Mouse (Mus musculus) limb, embryonic 10.5 days (tissue): ENCODE results near the gene Atp1b1. TPM values are rescaled to one million over a fixed set of nuclear protein-coding genes. Genes with fewer than 3 reads are reported as not detected.

ENCODE experiments used
- DNase-seq: peaks from one replicate; pipeline ENCODE4 v3.0.0-alpha.2; 2017; ENCODE audit warnings: low spot score
- H3K27ac ChIP-seq: fragments of 300-500 bp; sonication (generic); 2 replicates; pipeline ENCODE4 v1.5.1; 2016; ENCODE audit warnings: mild to moderate bottlenecking
- H3K27me3 ChIP-seq: fragments of 300-500 bp; sonication (generic); 2 replicates; pipeline ENCODE4 v1.6.1; 2016; ENCODE audit warnings: low read depth, mild to moderate bottlenecking; ENCODE audit not compliant: poor library complexity, severe bottlenecking
- H3K36me3 ChIP-seq: fragments of 300-500 bp; sonication (generic); 2 replicates; pipeline ENCODE4 v1.6.1; 2016; ENCODE audit warnings: mild to moderate bottlenecking, moderate library complexity
- H3K4me1 ChIP-seq: fragments of 300-500 bp; sonication (generic); 2 replicates; pipeline ENCODE4 v1.6.1; 2016
- H3K4me3 ChIP-seq: fragments of 300-500 bp; sonication (generic); 2 replicates; pipeline ENCODE4 v1.5.1; 2016; ENCODE audit warnings: mild to moderate bottlenecking, moderate library complexity
- H3K9me3 ChIP-seq: fragments of 300-500 bp; sonication (generic); replicated peaks from 2 replicates; pipeline ENCODE4 v1.6.1; 2016; ENCODE audit warnings: mild to moderate bottlenecking
- WGBS: fragments of 180-500 bp; shearing (Covaris S2); methylation state at CpG from one replicate; pipeline ENCODE4 v1.1.7; 2016; 5-methylcytosine and 5-hydroxymethylcytosine counted together
- polyA plus RNA-seq: library from polyadenylated mRNA; unstranded; fragments of >200 nt; fragmentation: Nextera tagmentation; extraction: Ambion mirVana; gene quantifications from 2 replicates; pipeline ENCODE4 v1.2.1, GENCODE M21; 2016

Atp1b1 gene
- polyA plus RNA-seq, 1 experiment from 2014 or later: 1.7 TPM

DNA sequence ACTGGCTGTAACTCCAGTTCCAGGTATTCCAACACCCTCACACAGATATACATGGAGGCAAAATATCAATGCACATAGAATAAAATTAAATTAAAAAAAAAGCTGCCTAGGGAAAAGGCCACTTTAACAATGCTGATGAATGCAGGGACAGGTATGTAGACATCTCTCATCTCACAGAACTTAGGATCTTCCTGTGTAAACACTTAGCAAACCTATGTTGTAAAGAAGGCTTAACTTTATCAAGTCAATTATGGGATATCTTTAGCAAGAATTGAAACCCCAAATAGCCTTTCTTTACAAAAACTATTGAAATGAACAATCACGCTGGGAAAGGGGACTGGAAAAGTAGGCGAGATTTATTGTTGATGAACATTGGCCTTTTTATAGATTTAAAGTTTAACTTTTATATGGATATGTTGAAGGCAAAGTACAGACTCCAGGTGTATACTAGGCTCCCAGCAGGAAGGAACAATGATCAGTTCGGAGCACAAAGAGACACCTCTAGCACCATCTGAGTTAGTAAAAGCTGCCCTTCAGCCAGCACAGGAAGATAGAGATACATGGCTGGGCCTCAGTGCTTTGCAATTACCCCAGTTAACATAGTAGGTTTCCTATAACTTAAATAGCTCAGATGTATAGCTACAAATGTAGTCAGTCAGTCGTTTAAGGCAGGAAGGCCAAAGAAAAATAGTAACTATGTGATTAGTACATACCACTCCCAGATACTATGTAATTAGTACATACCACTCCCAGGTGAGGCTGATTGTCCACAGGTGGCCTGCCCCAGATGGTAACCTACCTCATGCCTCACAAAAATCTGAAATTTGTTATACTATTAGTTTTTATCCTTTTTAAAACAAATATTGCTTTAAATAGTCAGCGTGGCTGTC lies 22.8 kb upstream of the Atp1b1 start:
- Histone ChIP-seq H3K9me3 (no peaks in the 10 kb centered on the region), H3K27ac (no peak overlapping the region), H3K4me3 (no peak overlapping the region), H3K4me1 (no peaks in the 10 kb centered on the region), H3K27me3 (no peaks in the 10 kb centered on the region), H3K36me3 (no peaks in the 10 kb centered on the region)
- 87% methylated on average over 5 of the region's 5 CpGs for WGBS
- DNase-seq: no peak

DNA sequence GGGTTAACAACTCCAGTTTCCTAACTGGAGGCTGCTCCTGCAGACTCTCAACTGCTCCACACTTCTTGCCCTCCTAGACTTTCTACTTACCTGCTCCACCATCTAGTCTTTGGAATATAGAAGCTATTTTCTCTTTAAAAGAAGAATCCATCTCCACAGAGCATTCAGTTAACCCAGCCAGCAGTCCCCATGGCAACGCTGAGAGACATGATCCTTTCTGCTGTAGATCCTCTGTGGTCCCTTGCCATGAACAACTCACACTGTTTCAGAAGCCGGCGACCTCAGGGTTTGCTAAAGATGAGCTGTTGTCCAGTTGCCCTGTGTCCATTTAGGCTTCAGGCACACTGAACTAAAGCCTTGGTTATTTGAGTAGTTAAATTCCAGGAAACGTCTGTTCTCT lies 17.7 kb upstream of the Atp1b1 start:
- no peak for DNase-seq
- Histone ChIP-seq H3K36me3 (no peaks in the 10 kb centered on the region), H3K9me3 (no peaks in the 10 kb centered on the region), H3K27me3 (no peaks in the 10 kb centered on the region), H3K4me1 (no peaks in the 10 kb centered on the region), H3K4me3 (no peak overlapping the region), H3K27ac (no peak overlapping the region)
- 92% methylated on average over 4 of the region's 4 CpGs for WGBS

DNA sequence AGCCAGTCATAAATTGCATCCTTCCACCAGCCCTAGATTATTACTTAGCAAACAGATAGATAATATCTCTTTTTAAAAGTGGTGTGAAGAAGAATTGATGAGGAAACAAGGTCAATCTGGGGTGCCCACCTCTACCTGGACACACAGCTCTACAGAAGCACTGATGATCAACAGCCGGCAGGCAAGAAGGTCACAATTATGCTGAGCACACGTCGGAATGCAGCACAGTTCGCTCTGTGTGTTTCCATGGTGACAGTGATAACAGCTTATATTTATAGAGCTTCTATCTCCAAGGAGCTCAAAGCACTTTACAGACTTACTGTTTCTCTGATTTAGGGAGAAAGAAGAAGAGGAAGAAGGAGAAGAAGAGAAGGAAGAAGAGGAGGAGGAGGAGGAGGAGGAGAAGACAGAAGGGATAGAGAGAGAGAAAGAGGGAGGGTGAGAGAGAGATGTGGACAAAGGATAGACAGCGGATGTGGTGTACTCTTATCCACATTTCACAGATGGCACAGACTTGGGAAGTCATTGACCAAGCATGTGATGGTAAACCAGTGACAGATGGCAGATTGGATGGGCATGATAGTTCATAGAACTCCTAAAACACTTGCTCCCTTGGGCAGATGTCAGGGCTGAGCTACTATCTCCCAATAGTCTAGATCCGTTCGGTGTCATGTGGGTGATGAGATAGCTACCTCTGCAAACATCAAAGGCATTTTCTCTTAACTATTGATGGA lies 16.8 kb upstream of the Atp1b1 start:
- no peak overlapping the region for H3K4me3 ChIP-seq

DNA sequence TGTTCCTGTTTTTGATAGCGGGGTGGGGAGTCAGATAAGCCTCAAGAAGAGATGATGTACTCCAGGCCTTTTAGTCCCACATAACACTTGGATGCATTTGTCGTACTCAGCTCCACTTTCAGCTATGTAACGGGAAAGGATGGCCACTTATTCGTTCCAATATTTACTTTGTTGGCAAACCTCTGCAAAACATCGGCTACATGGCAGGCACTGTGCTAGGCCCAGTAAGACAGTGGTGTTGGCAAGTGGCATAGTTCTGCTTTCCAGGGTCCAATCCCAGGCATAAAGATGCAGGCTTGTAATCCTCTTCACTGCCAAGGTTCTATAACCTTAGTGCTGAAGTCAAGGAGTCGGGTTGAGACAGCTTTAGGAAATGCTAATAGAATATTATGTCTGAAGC lies 16.2 kb upstream of the Atp1b1 start:
- no peak overlapping the region for H3K4me3 ChIP-seq
- no peaks in the 10 kb centered on the region for H3K9me3 ChIP-seq
- 91% methylated on average over 6 of the region's 6 CpGs for WGBS
- no peak for DNase-seq
- no peak overlapping the region for H3K27ac ChIP-seq
- no peaks in the 10 kb centered on the region for H3K27me3 ChIP-seq
- H3K4me1 ChIP-seq: no peaks in the 10 kb centered on the region
- no peaks in the 10 kb centered on the region for H3K36me3 ChIP-seq

More for the DNA sequence above, 16.8 kb upstream of the Atp1b1 start:
- Histone ChIP-seq H3K36me3 (no peaks in the 10 kb centered on the region), H3K27me3 (no peaks in the 10 kb centered on the region), H3K27ac (no peak overlapping the region), H3K4me1 (no peaks in the 10 kb centered on the region), H3K9me3 (no peaks in the 10 kb centered on the region)
- no peak for DNase-seq
- 83% methylated on average over 7 of the region's 7 CpGs for WGBS

DNA sequence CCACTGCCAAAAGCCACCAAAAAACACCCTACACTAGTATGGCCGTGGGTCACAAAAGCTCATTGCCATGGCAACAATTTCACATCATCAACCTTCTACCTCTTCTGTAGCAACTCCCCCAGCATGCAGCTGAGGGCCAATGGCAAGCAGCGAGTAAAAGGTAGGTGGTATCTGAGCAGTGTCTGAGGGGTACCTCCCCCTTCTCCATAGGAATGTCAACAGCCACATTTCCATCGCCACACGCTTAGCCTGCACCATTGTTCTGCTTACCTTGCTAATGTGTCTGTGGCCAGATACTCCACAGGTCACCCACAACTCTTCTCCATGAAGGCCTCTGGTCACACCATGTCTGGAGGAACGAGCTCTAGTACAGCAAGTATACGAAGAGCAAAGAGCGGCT lies 15.2 kb upstream of the Atp1b1 start:
- H3K27ac ChIP-seq: no peak overlapping the region
- H3K36me3 ChIP-seq: no peaks in the 10 kb centered on the region
- H3K4me3 ChIP-seq: no peak overlapping the region
- H3K4me1 ChIP-seq: no peaks in the 10 kb centered on the region
- no peaks in the 10 kb centered on the region for H3K27me3 ChIP-seq
- no peak for DNase-seq
- 93% methylated on average over 7 of the region's 7 CpGs for whole genome bisulfite sequencing
- no peaks in the 10 kb centered on the region for H3K9me3 ChIP-seq

DNA sequence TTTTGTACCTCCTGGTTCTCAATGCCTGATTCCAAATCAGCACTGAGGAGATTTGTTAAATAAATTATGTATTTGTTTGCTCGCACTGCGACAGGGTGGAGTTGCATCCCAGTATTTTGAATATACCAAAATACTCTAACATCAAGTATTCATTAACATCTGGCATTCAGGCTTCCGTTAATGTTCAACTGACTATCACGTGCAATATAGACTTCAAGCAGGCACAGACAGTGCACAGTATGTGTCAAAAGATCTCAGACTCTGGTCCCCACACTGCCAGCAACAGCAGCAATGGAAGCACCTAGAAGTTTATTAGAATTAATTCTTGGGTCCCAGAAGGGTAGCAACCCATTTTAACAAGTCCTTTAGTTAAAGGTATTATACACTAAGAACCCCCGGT lies 13.5 kb upstream of the Atp1b1 start:
- H3K4me3 ChIP-seq: no peak overlapping the region
- H3K36me3 ChIP-seq: no peaks in the 10 kb centered on the region
- H3K27ac ChIP-seq: no peak overlapping the region
- H3K27me3 ChIP-seq: no peaks in the 10 kb centered on the region
- H3K9me3 ChIP-seq: no peaks in the 10 kb centered on the region
- WGBS: 97% methylated on average over 5 of the region's 5 CpGs
- H3K4me1 ChIP-seq: no peaks in the 10 kb centered on the region
- DNase-seq: no peak

DNA sequence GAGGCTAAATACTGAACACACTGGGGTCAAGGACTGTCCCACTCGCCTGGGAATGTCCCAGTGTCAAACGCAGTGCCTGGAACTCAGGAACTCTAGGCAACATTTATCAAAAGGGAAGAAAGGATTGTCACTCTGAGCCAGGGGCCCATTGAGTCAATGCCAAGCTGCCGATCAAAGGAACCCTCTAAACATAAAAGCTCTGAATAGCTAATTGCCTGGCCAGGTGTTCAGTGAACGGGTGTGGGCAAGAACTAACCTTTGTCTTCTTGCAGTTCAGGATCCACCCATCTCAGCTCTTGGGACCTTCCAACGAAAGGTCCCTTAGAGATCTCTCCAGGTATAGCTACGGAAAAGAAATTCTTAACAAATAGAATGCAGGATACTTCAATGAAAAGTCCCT lies 12.8 kb upstream of the Atp1b1 start:
- Histone ChIP-seq H3K9me3 (no peaks in the 10 kb centered on the region), H3K27ac (no peak overlapping the region), H3K36me3 (no peaks in the 10 kb centered on the region), H3K27me3 (no peaks in the 10 kb centered on the region), H3K4me3 (no peak overlapping the region), H3K4me1 (no peaks in the 10 kb centered on the region)
- WGBS: 75% methylated on average over 6 of the region's 6 CpGs
- no peak for DNase-seq

DNA sequence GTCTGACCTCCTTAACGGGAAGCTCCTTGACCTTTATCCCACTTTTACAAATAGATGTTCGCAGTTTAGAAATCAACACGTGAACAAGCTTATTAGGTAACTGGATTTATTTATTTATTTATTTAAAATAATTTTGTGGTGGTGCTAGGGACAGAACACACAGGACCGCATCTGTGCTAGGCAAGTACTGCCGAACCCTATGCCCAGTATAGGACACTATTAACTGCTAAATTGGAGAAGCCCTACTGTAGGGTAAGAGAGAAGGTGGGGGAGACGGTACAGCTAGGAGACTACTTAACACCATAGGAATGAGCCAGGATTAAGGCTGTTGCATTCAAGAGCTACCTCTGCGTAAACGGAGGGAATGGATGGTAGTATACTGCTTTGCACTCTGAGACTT lies 10.2 kb upstream of the Atp1b1 start:
- no peak overlapping the region for H3K27ac ChIP-seq
- H3K4me3 ChIP-seq: no peak overlapping the region
- 86% methylated on average over 8 of the region's 8 CpGs for WGBS
- no peaks in the 10 kb centered on the region for H3K9me3 ChIP-seq
- H3K4me1 ChIP-seq: no peaks in the 10 kb centered on the region
- no peaks in the 10 kb centered on the region for H3K27me3 ChIP-seq
- no peaks in the 10 kb centered on the region for H3K36me3 ChIP-seq
- no peak for DNase-seq

DNA sequence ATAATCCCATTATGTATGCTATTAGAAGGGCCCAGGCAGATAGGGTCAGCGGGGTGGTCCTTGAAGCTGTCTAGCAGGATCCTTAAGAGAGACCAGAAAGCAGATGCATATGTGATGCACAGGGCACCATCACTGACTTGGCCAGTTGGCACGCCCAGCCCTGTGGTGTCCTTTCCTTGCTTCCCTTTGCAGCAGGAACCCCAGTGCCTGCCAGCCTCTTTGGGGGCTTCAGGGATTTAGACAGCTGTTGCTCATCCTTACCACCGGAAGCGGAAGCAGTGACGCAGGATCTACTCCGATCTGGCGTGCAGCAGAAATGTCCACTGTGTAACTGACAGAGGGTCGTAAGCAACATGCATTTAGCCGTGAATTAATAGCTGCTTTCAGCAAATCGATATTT lies 9.3 kb upstream of the Atp1b1 start:
- 92% methylated on average over 10 of the region's 10 CpGs for WGBS
- no peak for DNase-seq
- Histone ChIP-seq H3K27me3 (no peaks in the 10 kb centered on the region), H3K36me3 (no peaks in the 10 kb centered on the region), H3K4me3 (no peak overlapping the region), H3K27ac (no peak overlapping the region), H3K4me1 (no peaks in the 10 kb centered on the region), H3K9me3 (no peaks in the 10 kb centered on the region)

DNA sequence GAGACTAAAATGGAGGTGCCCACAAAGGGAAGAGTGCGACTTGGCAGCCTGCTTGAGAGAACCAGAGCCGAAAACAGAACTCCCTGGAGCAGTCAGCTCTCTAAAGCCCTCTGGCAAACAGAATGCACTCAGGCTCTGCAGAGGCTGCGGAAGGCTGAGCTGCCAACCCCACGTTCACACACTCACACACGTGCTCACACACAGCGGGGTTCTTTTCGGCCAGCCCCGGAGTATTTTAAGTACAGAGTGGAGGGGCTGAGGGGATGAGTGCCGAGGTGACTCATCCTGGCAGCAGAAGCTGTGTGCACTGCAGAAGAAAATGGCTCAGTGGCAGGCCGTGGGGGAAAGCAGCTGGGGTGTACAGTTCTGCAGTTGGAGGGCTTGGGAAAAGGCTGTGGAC lies 3.6 kb upstream of the Atp1b1 start:
- DNase-seq: no peak
- WGBS: 48% methylated on average over 10 of the region's 10 CpGs
- no peaks in the 10 kb centered on the region for H3K36me3 ChIP-seq
- H3K9me3 ChIP-seq: no peaks in the 10 kb centered on the region
- no peak overlapping the region for H3K27ac ChIP-seq
- peaks cover 19% of the 10 kb centered on the region for H3K4me1 ChIP-seq
- H3K4me3 ChIP-seq: no peak overlapping the region
- H3K27me3 ChIP-seq: peaks cover 55% of the 10 kb centered on the region

DNA sequence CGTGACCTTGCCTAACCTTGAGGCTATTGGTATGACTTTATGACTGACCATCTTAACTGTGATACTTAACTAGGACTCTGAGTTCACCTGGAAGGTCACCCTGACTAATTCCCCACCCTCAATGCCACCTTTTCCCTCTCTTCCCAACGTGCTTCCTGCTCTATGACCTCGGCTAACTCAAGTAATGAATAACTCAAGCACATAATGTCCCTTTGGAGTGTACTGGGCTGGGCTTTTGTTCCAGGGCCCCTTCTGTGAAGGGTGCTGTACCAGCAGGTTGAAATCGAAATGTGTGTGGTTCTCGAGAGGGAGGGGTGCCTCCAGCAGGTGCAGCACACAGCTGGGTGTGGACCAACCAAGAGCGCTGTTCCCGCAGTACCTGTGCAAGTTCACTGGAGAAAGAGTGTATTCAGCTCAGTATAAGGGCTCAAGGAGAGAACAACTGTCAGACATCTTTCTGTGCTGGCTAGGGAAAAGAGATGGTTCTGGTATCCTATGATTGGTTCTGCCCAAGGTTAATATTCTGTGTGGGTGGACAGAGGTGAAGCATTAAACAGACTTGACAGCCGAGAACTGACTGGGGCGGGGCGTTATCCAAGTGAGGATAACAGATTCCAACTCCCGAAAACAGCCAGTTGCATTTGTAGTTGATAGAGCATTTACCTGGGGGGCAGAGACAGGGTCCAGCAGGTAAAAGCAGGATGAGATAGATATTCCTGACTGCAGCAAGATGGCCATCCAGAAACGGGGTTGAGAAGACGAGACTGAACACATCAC lies 3.0 kb upstream of the Atp1b1 start:
- H3K27me3 ChIP-seq: peaks cover 61% of the 10 kb centered on the region
- no peaks in the 10 kb centered on the region for H3K36me3 ChIP-seq
- H3K27ac ChIP-seq: no peak overlapping the region
- no peak overlapping the region for H3K4me3 ChIP-seq
- H3K9me3 ChIP-seq: no peaks in the 10 kb centered on the region
- DNase-seq: no peak
- H3K4me1 ChIP-seq: peaks cover 19% of the 10 kb centered on the region
- WGBS: 80% methylated on average over 13 of the region's 13 CpGs

DNA sequence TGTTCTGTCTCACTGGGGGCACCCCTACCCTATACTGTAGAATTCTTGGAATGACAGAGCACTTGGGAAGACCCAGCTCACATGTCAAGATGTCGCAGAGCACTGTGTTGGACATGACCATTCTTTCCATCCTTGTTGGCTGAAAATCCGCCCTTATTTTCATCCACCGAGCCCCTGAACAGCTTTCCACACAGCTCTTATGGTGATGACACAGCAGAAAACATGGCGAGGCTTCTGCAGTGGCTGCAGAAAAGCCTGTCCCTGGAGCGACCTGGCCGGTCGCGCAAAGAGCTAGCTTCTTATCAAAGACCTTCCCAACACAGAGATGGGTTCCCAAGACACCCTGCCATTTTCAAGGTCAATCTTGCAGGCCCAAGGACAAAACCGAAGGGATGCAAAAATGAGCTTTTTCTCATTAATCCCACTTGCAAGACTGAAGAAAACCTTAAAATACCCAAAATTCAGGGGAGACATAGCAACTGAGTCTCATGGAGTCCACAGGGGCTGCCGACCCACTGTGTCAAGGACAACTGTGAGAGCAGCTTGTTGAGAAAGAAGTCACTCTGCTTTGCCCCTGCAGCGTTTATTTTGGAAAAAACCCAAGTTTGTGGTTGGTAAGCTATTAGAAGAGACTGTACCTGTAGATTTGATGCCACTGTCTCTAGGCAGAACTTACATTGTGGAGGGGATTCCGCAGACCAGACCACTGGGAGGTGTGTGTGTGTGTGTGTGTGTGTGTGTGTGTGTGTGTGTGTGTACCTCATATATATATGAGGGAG lies 1.2 kb upstream of the Atp1b1 start:
- WGBS: 62% methylated on average over 12 of the region's 12 CpGs
- Histone ChIP-seq H3K36me3 (no peaks in the 10 kb centered on the region), H3K27me3 (peaks cover 67% of the 10 kb centered on the region), H3K4me1 (peaks cover 27% of the 10 kb centered on the region), H3K9me3 (no peaks in the 10 kb centered on the region), H3K27ac (no peak overlapping the region), H3K4me3 (peak overlapping the region; percentile 63; the same call in 1 of the 2 replicates)
- no peak for DNase-seq
